Mouse (Mus musculus): ENCODE results near the gene Rtn1. TPM values are rescaled to one million over a fixed set of nuclear protein-coding genes. Genes with fewer than 3 reads are reported as not detected.

The Rtn1 gene
- polyA plus RNA-seq, 1 experiment = 1,289 TPM

DNA sequence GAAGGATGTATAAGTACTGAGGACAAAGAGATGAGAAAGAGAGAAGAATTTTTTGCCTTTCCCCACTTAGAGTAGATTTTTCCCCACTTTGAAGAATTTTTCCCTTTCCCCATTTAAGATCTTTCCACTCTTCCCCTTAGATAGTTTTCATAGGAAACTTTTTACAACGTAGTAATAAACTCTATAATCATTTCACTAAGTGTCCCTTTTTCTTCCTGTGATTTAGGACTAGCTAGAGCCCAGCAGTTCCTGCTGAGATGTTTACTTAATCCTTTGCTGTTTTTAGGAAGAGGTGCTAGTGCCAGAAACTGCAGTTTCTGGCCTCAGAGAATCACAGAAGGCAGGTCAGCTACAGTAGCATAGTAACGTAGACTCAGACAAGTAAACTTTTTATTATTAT lies 116.3 kb downstream of the Rtn1 start:
- no peak overlapping the region for H3K4me3 ChIP-seq (ENCODE audit: insufficient read depth, low read length)
- no peak for TF ChIP-seq CTCF (IDR thresholded peaks at IDR 0.05; ENCODE audit: extremely low read depth, insufficient read depth, low read length)
- TF ChIP-seq POLR2A (IDR thresholded peaks at IDR 0.05; ENCODE audit: extremely low read depth, insufficient read depth, low read length) = no peak
- H3K4me1 ChIP-seq (ENCODE audit: control insufficient read depth, insufficient read depth, low read length) = no peaks in the 10 kb centered on the region
- no peak overlapping the region for H3K27ac ChIP-seq (ENCODE audit: insufficient read depth, low read length)

DNA sequence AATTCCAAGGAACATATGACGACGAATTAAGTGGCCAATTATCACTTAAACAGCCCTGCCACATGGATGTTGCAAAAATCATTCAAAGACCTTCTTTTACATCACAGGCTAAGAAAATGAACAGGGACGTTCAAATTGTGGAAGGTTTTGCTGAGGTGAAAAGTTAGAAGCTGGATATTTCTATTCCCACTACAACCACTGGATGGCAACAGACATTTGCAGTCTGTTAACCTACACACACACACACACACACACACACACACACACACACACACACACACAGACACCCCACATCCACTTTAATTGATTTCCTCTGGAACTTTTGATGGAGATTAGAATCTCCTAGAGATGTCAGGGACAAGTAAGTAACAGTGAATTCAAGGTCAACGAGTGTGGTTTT lies 117.6 kb downstream of the Rtn1 start:
- no peaks in the 10 kb centered on the region; the same call in 1 of the 2 replicates for H3K4me1 ChIP-seq (ENCODE audit: control insufficient read depth, insufficient read depth, low read length)
- no peak overlapping the region for H3K27ac ChIP-seq (ENCODE audit: insufficient read depth, low read length)
- TF ChIP-seq POLR2A (IDR thresholded peaks at IDR 0.05; ENCODE audit: extremely low read depth, insufficient read depth, low read length) = no peak
- TF ChIP-seq CTCF (IDR thresholded peaks at IDR 0.05; ENCODE audit: extremely low read depth, insufficient read depth, low read length) = no peak
- no peak overlapping the region for H3K4me3 ChIP-seq (ENCODE audit: insufficient read depth, low read length)

DNA sequence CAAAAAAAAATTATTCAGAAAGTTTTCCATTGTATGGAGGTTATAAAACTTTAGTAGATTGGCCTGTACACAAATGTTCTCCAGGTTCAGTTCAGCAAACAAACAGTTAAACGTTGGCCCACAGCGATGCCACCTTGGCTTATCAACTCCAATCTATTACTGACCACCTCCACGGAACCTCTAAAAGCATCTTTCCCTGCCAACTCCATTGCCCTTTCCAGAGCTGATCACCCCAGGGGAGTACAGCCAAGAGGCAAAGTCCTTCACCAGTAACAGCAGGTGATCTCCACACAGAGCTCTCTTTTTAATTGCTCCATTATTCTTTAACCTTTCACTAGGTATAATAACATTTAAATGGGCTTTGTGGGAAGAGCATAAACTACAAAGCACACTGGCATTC lies 120.6 kb downstream of the Rtn1 start:
- TF ChIP-seq CTCF (IDR thresholded peaks at IDR 0.05; ENCODE audit: extremely low read depth, insufficient read depth, low read length) = no peak
- no peak for TF ChIP-seq POLR2A (IDR thresholded peaks at IDR 0.05; ENCODE audit: extremely low read depth, insufficient read depth, low read length)
- Histone ChIP-seq H3K4me1 (ENCODE audit: control insufficient read depth, insufficient read depth, low read length) (peaks cover 1% of the 10 kb centered on the region; the same call in 1 of the 2 replicates), H3K27ac (ENCODE audit: insufficient read depth, low read length) (no peak overlapping the region), H3K4me3 (ENCODE audit: insufficient read depth, low read length) (no peak overlapping the region)

DNA sequence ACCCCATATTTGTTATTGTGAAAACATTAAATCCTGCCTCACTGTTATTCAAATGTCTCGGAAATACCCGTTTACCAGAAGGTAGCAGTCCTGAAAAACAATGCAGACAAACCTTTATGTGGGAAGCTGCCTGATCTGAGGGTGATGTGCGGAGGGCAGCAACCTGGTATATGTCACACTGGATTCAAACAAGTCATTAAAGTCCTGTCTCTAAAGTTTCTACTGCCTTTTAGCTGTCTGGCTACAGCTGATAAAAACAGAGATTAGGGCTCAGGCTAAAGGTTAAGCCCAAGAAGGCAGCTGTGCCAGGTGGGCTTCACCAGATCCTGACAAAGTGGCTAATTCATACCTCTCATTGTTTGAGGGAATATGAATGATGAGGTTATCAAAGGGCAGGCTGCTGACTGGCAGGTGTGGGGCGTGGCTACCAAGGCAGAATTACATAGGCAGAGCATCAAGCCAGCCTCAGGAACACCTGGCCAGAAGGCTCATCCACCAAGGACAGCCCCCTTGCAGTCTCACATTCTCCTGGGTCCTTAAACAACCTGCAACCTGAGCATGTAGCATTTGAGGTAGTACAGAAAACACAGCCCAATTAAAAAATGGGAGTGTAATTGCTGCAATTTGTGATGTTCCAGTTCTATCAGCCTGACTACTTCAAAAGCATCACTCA lies 121.4 kb downstream of the Rtn1 start:
- Histone ChIP-seq H3K4me3 (ENCODE audit: insufficient read depth, low read length) (no peak overlapping the region), H3K4me1 (ENCODE audit: control insufficient read depth, insufficient read depth, low read length) (peaks cover 1% of the 10 kb centered on the region; the same call in 1 of the 2 replicates), H3K27ac (ENCODE audit: insufficient read depth, low read length) (no peak overlapping the region)
- TF ChIP-seq POLR2A (IDR thresholded peaks at IDR 0.05; ENCODE audit: extremely low read depth, insufficient read depth, low read length) (no peak), CTCF (IDR thresholded peaks at IDR 0.05; ENCODE audit: extremely low read depth, insufficient read depth, low read length) (no peak)

DNA sequence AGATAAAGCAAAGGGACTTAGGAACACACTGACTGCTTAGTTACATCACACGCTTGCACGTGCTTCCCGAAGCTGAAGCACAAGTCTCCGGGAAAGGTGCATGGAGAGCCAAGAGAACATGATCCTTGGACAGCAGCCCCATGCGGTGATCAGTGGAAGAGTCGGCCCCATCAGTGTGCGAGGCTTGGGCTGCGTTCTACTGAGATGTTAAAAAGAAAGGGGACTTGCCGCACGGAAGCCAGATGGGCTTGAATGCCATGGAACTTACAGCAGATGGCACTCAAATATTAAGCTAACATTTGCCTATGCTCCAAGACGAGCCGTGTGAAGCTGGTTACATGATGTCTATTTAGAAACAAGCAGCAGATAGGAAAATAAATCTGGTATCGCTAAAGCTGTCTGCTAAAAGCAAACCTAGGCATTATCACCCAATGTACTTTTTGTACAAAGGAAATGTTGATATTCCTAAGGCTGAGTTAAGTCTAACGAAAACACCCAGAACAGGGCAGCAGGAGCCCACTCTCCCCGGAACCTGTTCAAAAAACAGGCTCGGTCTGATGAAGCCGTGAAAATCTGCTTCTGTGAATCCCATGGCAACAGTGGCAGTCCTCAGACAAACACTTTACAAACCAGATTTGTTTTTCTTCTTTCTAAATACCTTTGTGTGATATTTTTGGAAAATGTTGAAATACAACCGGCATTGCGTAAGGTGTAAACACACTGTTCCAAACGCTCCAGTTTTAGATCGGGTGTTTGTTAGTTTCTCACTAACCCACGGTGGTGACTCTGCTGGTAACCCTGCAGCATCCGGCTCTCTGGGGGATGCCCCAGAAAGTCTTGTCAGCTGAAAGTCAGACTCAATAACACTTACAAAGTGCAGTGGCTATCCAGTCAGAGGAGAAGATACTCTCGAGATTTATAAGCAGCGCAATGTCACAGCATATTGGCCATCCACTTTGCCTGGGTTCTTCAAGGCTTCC lies 123.2 kb downstream of the Rtn1 start:
- TF ChIP-seq CTCF (IDR thresholded peaks at IDR 0.05; ENCODE audit: extremely low read depth, insufficient read depth, low read length) = peak; percentile 49
- no peak for TF ChIP-seq POLR2A (IDR thresholded peaks at IDR 0.05; ENCODE audit: extremely low read depth, insufficient read depth, low read length)
- Histone ChIP-seq H3K4me3 (ENCODE audit: insufficient read depth, low read length) (no peak overlapping the region), H3K27ac (ENCODE audit: insufficient read depth, low read length) (peak overlapping the region; percentile 32; the same call in 1 of the 2 replicates), H3K4me1 (ENCODE audit: control insufficient read depth, insufficient read depth, low read length) (peaks cover 1% of the 10 kb centered on the region; the same call in 1 of the 2 replicates)

DNA sequence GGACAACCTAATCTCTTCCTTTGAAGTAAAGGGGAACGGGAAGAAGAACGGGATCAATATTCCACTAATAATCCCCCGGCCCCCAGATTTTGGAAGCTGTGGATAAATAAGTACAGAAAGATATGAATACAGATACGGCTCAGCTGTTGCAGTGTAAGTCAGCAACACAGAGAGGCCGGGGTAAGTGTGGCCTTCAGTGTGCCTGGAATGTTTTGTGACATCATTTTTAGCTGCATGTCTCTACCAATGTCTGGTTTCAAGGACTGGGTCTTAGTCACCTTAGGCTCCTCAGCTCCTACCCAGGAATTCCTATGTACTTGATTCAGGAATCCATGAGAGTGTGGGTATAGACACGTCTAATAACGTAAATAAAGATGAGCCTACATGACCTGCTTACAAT lies 124.3 kb downstream of the Rtn1 start:
- H3K4me3 ChIP-seq (ENCODE audit: insufficient read depth, low read length) = no peak overlapping the region
- H3K4me1 ChIP-seq (ENCODE audit: control insufficient read depth, insufficient read depth, low read length) = peaks cover 1% of the 10 kb centered on the region; the same call in 1 of the 2 replicates
- H3K27ac ChIP-seq (ENCODE audit: insufficient read depth, low read length) = no peak overlapping the region
- TF ChIP-seq POLR2A (IDR thresholded peaks at IDR 0.05; ENCODE audit: extremely low read depth, insufficient read depth, low read length) (no peak), CTCF (IDR thresholded peaks at IDR 0.05; ENCODE audit: extremely low read depth, insufficient read depth, low read length) (no peak)

DNA sequence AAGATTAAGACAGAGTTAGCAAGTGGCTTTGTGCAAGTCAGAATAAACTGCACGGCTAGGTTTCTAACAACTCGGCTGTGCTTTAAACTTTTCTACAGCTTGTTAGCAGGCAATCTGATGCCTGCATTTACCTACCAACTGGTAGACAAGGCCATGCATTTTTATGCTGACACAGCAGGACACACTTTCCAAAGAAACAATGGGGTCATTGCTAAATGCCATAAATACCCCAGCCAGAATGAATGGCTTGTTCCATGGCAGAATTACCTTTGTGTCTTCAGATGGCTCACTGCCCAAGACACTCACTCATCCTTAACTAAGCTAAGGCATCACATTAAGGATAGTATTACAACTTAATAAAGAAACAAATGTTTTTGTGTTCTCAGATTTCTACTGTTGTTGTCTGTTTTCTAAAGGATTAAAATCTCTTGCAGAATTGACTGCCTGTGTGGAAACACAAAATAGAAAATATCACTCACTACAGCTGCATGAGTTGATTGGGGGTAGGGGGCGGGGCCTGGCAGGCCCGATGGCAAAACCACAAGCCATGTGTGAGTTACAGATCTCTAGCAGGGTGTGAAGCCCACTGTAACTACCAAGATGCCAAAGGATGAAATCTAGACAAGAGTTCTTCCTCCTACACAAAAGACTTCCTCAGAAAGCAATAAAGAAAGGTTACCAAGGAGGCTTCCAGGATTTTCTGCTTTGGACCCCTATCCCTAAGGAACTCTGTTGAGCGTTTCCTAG lies 129.6 kb downstream of the Rtn1 start:
- Histone ChIP-seq H3K4me1 (ENCODE audit: control insufficient read depth, insufficient read depth, low read length) (no peaks in the 10 kb centered on the region), H3K27ac (ENCODE audit: insufficient read depth, low read length) (no peak overlapping the region), H3K4me3 (ENCODE audit: insufficient read depth, low read length) (no peak overlapping the region)
- no peak for TF ChIP-seq CTCF (IDR thresholded peaks at IDR 0.05; ENCODE audit: extremely low read depth, insufficient read depth, low read length)
- TF ChIP-seq POLR2A (IDR thresholded peaks at IDR 0.05; ENCODE audit: extremely low read depth, insufficient read depth, low read length) = no peak

DNA sequence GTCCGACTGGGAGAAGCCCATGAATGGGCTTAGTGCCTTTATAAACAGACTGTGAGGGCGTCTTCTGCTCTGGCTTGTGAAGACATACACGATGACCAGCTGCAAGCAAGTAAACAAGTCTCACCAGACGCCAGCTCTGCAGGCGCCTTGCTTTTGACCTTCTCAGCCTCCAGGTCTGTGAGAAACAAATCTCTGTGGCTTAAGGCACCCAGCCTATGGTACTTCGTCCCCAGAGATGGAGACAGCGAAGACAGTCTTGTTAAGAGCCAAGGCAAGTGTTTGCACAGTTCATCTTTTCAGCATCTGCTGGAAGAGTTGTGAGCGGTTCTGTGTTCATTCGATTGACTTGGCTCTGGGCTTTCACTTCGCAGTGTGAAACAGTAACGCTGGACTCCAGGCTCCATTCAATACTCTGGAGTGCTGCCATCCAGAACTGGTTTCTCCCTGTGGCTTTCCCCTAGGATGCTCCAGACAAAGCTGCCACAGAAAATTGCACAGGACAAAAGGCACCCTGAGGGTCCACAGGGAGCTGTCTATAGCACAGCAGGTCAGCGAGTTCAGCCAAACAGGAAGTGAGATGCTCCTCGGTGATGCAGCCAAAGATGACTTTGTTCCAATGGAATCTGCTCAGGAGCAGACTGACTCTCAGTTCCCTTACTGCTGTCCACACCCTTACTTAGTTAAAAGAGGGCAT lies 135.0 kb downstream of the Rtn1 start:
- Histone ChIP-seq H3K4me3 (ENCODE audit: insufficient read depth, low read length) (no peak overlapping the region), H3K27ac (ENCODE audit: insufficient read depth, low read length) (no peak overlapping the region), H3K4me1 (ENCODE audit: control insufficient read depth, insufficient read depth, low read length) (peaks cover 2% of the 10 kb centered on the region; the same call in 1 of the 2 replicates)
- TF ChIP-seq CTCF (IDR thresholded peaks at IDR 0.05; ENCODE audit: extremely low read depth, insufficient read depth, low read length) = no peak
- TF ChIP-seq POLR2A (IDR thresholded peaks at IDR 0.05; ENCODE audit: extremely low read depth, insufficient read depth, low read length) = no peak
